Mouse (Mus musculus) left cerebral cortex, postnatal 25 days (tissue): ENCODE measurements around the gene Itgal. TPM values are rescaled to one million over a fixed set of nuclear protein-coding genes. Genes with fewer than 3 reads are reported as not detected.
"Not testable (repeated sequence)": the region's sequence is repeated elsewhere in the genome, so short reads cannot be mapped to it uniquely, and the experiment has no call there.

ENCODE experiments used
- DNase-seq, 2 experiments: peaks; one replicate each; pipeline ENCODE4 v3.0.0; 2022; ENCODE audit warnings: low spot score in 2 of 2, mixed read lengths in 1 of 2
- intact Hi-C: fragments of 180-260 bp; cut with DNase I; formaldehyde crosslinking; loops from one replicate; pipeline ENCODE4 v1.15.1; 2025
- total RNA-seq, 2 experiments: library from RNA; stranded (reverse); gene quantifications; 2 replicates each; pipeline ENCODE4 v1.2.3; 2021

Itgal gene
- total RNA-seq, 2 experiments from 2014 or later = 0.34 to 0.94 TPM

- DNase-seq = peak in 1 of 2 experiments; percentile 52
- intact Hi-C loops = loop anchor here (2.0 to 5.0 kb wide), 2 partner anchors 110 to 136 kb away; no protein-coding TSS in a partner anchor
These were observed 66.4 kb downstream of the Itgal start for GRCm38 (mm10) chr7:127362418-127362817.

DNA sequence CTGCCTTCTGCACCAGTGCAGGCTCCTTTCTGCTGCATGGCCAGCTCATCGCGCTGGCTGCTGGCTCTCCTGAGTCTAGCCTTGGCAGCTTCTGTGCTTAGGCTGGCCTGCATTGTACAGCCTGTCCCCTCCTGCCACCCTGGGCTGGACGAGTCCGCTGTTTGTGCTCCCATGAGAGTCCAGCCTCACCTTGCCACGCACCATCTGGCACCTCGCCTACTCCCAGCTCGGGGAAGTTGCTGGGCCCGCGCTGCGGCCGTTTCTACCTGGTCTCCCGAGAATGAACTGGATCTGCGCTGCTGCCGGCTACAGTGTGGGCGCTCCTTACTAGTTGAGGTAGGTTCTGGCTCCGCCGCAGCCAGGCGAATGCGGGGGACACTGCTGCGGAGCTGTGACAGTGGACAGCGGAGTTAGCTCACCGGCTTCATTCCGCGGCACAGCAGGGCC lies 67.4 kb downstream of the Itgal start:
- peak; percentile 27 to 50 for DNase-seq
- intact Hi-C loops = loop anchor here (2.0 to 5.0 kb wide), 2 partner anchors 109 to 135 kb away; no protein-coding TSS in a partner anchor

DNA sequence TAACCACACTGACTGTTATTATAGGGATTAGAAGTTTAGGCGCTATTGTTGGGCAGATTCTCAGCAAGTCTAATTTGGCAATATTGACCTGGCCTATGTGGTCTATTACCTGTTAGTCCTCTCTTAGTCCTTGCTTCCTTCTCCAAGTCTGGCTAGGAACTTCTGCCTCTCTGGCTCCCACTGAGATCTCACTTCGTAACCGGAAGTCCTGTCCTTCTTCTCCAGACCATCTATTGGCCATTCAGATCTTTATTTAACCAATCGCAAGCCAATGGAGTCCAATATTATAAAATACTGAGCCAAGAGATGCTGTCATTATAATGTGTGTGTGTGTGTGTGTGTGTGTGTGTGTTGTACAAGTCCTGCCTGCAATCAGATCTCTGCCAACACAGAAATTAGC lies 68.1 kb downstream of the Itgal start:
- no peak for DNase-seq
- intact Hi-C loops = loop anchor here (5.0 kb wide), 1 partner anchor 108 kb away; no protein-coding TSS in a partner anchor

DNA sequence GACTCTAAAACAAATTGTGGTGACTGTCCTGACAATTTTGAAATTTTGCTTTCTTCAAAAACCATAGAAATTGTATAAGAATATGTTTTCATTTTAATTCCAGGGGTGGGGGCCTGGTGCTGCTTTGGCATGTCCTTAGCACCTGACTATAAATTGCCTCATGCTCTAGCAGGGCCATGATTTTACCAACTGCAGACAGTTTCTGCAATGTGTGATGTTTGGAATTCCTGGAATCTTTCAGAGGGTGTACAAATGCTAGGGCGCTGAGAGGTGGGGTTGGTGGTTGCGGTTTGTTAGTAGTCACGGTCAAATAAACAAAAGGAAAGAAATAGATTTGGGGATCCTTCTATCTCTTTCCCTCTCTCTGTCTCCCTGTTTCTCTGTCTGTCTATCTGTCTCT lies 70.2 kb downstream of the Itgal start:
- intact Hi-C loops = no loop called here

DNA sequence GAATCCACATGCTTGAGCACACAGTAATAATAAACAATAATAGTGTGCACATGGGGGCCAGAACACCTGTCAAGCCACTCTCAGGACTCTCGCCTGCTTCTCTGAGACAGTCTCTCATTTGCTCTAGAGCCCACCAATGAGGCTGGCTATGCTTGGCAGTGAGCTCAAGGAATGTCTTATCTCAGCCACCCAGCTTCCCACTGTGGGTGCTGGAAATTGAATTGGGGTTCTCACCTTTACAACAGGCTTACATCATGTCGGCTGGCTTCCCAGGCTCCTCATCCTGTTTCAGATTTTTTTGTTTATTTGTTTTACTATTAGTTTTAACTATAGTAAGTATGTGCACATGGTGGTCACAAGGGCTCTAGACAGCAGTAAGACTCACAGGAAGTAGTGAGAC lies 75.2 kb downstream of the Itgal start:
- intact Hi-C loops = no loop called here
- DNase-seq = no peak

More for the DNA sequence above, 70.2 kb downstream of the Itgal start:
- no peak for DNase-seq

- intact Hi-C loops, DNase-seq: not testable (repeated sequence)
These were observed 75.8 kb downstream of the Itgal start for GRCm38 (mm10) chr7:127371870-127372269.

DNA sequence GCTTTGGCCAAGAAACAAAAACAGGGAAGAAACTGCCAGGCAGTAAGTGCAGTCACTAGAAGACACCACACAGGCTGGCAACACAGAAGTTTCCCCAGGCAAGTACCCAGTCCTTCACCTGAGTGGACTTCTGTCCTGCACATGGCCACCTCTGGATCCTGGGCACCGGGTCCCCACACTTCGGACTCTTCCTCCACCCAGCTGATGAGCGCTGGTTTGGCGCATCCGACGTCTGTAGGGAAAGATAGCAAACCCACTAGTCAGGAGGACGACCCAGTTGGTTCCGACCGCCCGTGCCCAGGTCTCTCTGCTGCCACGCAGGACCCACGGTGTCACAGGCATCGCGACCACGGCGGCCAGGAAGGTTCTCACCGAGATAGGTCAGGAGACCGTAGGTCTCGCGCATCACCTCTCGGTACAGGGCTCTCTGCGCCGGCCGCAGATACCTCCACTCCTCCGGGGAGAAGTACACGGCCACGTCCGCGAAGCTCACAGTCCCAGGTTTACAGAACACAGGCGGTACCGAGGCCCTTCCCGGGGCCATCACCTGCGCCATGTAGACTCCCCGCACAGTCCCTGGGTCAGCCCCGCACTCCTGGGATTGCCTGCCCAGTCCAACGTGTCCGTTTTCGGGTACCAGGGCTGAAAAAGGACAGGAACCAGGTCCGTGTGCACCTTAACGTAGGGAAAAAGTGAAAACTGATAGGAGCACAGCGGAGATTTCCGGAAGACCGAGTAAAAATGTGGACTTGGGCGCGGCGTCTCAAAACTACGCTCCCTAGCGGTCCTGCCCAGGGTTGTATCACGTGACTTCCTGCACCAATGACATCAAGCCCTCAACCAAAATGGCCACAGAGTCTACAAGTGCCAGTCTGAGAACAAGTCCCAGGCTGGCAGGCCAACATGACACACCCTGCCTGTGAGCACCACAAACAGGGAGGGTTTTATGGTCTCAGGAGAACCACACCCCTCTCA lies 79.5 kb downstream of the Itgal start, which contains the start of gene Zfp747:
Gene Zfp747, minus strand, starts transcription at position 780 of the 975 bp plus-strand sequence.
- peak; percentile 91 to 97 for DNase-seq
- intact Hi-C loops = not testable (repeated sequence)

DNA sequence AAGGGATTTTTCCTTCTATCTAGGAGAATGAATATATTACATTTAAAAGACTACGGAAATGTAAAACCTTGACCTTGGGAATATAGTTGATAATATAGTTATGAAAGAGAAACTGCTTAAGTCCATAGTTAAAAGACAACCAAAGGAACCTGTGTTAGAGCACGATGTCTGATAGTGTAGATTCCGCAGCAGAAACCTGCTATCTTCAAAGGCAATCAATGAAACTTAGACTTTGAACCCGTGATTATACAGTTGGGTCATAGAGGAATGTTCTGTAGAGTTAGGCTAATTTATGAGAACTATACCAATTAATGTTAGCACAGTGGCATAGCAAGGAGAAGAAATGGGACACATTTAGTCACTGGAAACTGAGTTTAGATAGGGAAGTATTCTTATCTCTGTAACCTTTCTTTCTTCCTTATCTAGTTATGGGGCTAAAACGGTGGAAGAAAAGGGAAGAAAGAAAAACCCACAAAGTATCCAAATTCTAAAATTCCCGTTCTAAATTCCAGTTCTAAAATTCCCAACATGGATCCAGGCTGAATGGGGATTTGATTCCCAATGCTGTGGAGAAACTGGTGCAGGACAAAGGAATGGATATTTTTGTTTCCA lies 82.4 kb downstream of the Itgal start:
- intact Hi-C loops = no loop called here
- DNase-seq = no peak

Other genes with a start within 250 kb of the Itgal start
- not detected for gene Zg16, start 208.9 kb upstream of the Itgal start, total RNA-seq
- gene AI467606, start 204.9 kb upstream of the Itgal start, total RNA-seq = 1 to 10 TPM; 1.2 to 1.4 TPM
- gene Qprt, start 174.0 kb upstream of the Itgal start, total RNA-seq = under 1 TPM in 1 of 2 experiments, not detected in 1; 0.55 TPM
- under 1 TPM; 0.09 to 0.14 TPM for gene Spn, start 158.4 kb upstream of the Itgal start, total RNA-seq
- gene Cd2bp2, start 100.2 kb upstream of the Itgal start, total RNA-seq = 10 to 100 TPM; 81.7 to 84.1 TPM
- gene Tbc1d10b, start 87.8 kb upstream of the Itgal start, total RNA-seq = 10 to 100 TPM; 90.2 to 97.5 TPM
- gene Mylpf, start 87.4 kb upstream of the Itgal start, total RNA-seq = 1 to 10 TPM; 2.8 to 3.3 TPM
- 10 to 100 TPM; 16.9 to 18.6 TPM for gene Zfp553, start 63.2 kb upstream of the Itgal start, total RNA-seq
- 1 to 10 TPM; 3.4 to 3.6 TPM for gene Sept1, start 63.1 kb upstream of the Itgal start, total RNA-seq
- 10 to 100 TPM; 55.3 to 55.5 TPM for gene Zfp771, start 52.0 kb upstream of the Itgal start, total RNA-seq
- 10 to 100 TPM; 30.6 to 31.0 TPM for gene Dctpp1, start 35.6 kb upstream of the Itgal start, total RNA-seq
- gene Sephs2, start 22.2 kb upstream of the Itgal start, total RNA-seq = 10 to 100 TPM; 40.5 to 41.3 TPM
- gene Zfp768, start 49.3 kb downstream of the Itgal start, total RNA-seq = 10 to 100 TPM; 11.7 TPM
- gene Zfp747, start 79.8 kb downstream of the Itgal start, total RNA-seq = 1 to 10 TPM; 5.4 to 6.7 TPM
- gene 9130019O22Rik, start 90.9 kb downstream of the Itgal start, total RNA-seq = 1 to 10 TPM; 2.8 to 4.0 TPM
- gene E430018J23Rik, start 97.4 kb downstream of the Itgal start, total RNA-seq = 1 to 10 TPM; 6.6 to 7.9 TPM
- gene Zfp764, start 110.6 kb downstream of the Itgal start, total RNA-seq = 1 to 10 TPM; 4.5 TPM
- 10 to 100 TPM; 13.0 to 16.8 TPM for gene Zfp688, start 125.8 kb downstream of the Itgal start, total RNA-seq
- 1 to 10 TPM; 5.8 to 8.2 TPM for gene Zfp689, start 152.9 kb downstream of the Itgal start, total RNA-seq
- gene Prr14, start 163.4 kb downstream of the Itgal start, total RNA-seq = 10 to 100 TPM; 27.1 to 32.2 TPM
- 10 to 100 TPM; 56.2 to 56.9 TPM for gene Fbrs, start 182.9 kb downstream of the Itgal start, total RNA-seq
- gene Srcap, start 215.7 kb downstream of the Itgal start, total RNA-seq = 100 to 1,000 TPM; 101 to 116 TPM
- 10 to 100 TPM; 10.6 to 11.6 TPM for gene Gm42715, start 223.3 kb downstream of the Itgal start, total RNA-seq